Mouse (Mus musculus) adrenal gland, postnatal 25 days (tissue): Measurements from ENCODE around the gene Adk. TPM values are rescaled to one million over a fixed set of nuclear protein-coding genes. Genes with fewer than 3 reads are reported as not detected.
A peak's percentile ranks its signal among the peaks of the same experiment; 100 is the strongest.
"Not testable (repeated sequence)": the region's sequence is repeated elsewhere in the genome, so short reads cannot be mapped to it uniquely, and the experiment has no call there.

Source experiments
- DNase-seq: peaks from one replicate; pipeline ENCODE4 v3.0.0; 2021; ENCODE audit warnings: mixed read lengths
- total RNA-seq: library from RNA; stranded (reverse); gene quantifications from 2 replicates; pipeline ENCODE4 v1.2.3, GENCODE M21; 2021

Adk gene
- total RNA-seq, 1 experiment from 2014 or later, result 122 TPM

- no peak for DNase-seq
These were observed 381.6 kb downstream of the Adk start for GRCm38 (mm10) chr14:21433995-21434394.

GRCm38 (mm10) chr14:21434686-21435085, 382.3 kb downstream of the Adk start:
- DNase-seq, result no peak

- peak; percentile 30 for DNase-seq
These were observed 387.4 kb downstream of the Adk start for GRCm38 (mm10) chr14:21439785-21440184.

- DNase-seq, result no peak
These were observed 388.2 kb downstream of the Adk start for GRCm38 (mm10) chr14:21440526-21440925.

- DNase-seq, result no peak
These were observed 389.6 kb downstream of the Adk start for GRCm38 (mm10) chr14:21441772-21442533.

- DNase-seq, result peak; percentile 68
These were observed 400.2 kb downstream of the Adk start for GRCm38 (mm10) chr14:21452581-21452980.

GRCm38 (mm10) chr14:21453896-21454295, 401.5 kb downstream of the Adk start:
- DNase-seq, result no peak

GRCm38 (mm10) chr14:21455654-21456350, 403.4 kb downstream of the Adk start:
- no peak for DNase-seq

- DNase-seq, result no peak
These were observed 404.2 kb downstream of the Adk start for GRCm38 (mm10) chr14:21456526-21456925.

- no peak for DNase-seq
These were observed 405.5 kb downstream of the Adk start for GRCm38 (mm10) chr14:21457876-21458275.

- no peak for DNase-seq
These were observed 406.3 kb downstream of the Adk start for GRCm38 (mm10) chr14:21458696-21459095.

GRCm38 (mm10) chr14:21459163-21459562, 406.8 kb downstream of the Adk start:
- no peak for DNase-seq

- DNase-seq, result peak; percentile 18
These were observed 410.0 kb downstream of the Adk start for GRCm38 (mm10) chr14:21462398-21462797.

GRCm38 (mm10) chr14:21463117-21463712, 410.8 kb downstream of the Adk start:
- DNase-seq, result no peak

- DNase-seq, result no peak
These were observed 418.0 kb downstream of the Adk start for GRCm38 (mm10) chr14:21470386-21470785.

- no peak for DNase-seq
These were observed 419.6 kb downstream of the Adk start for GRCm38 (mm10) chr14:21471975-21472374.

GRCm38 (mm10) chr14:21474593-21475132, 422.3 kb downstream of the Adk start:
- DNase-seq, result not testable (repeated sequence)

GRCm38 (mm10) chr14:21477181-21477580, 424.8 kb downstream of the Adk start:
- peak; percentile 17 for DNase-seq

GRCm38 (mm10) chr14:21479566-21479965, 427.2 kb downstream of the Adk start:
- DNase-seq, result no peak

- no peak for DNase-seq
These were observed 427.8 kb downstream of the Adk start for GRCm38 (mm10) chr14:21480191-21480590.

GRCm38 (mm10) chr14:21481231-21481630, 428.9 kb downstream of the Adk start, which contains the start of gene Kat6b:
Kat6b (plus strand) TSS chr14:21481434.
- no peak for DNase-seq

GRCm38 (mm10) chr14:21484199-21484598, 431.8 kb downstream of the Adk start:
- DNase-seq, result no peak

GRCm38 (mm10) chr14:21484693-21485092, 432.3 kb downstream of the Adk start:
- DNase-seq, result no peak
